In the genomic region with DNA sequence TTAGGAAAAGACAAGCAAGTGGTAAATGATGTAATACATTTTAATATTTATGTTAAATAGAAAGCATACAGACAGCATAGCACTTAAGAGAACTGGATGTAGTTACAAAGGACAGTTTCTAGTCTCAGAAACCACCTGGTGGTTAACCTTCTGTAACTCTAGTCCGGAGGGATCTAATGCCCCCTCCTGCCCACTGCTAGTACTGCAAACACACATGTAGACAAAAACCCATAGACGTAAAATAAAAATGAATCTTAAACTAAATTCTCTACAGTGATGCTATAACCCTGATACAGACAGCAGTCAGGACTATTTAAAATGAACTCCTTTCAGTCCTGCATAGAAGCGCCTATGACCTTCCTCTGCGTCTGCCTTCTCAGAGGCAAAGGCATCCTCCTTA, we compare ENCODE assay signal across 25 mouse cellular contexts. TPM values are rescaled to one million over a fixed set of nuclear protein-coding genes. Genes with fewer than 3 reads are reported as not detected.
DNase-seq lines count a peak whose midpoint lies in the region; ATAC-seq and TF ChIP-seq lines count a peak whose summit lies in the region.
"Had no signal": no experiment of that assay in that cellular context is flagged by ENCODE, and none has a peak within 500 bp of the region (broad histone marks: within the 10 kb centered on the region; RNA-seq: fewer than 3 reads in every experiment).

No protein-coding gene starts in this region.

- no peak overlapping the region for H3K27ac ChIP-seq in liver, postnatal 0 days (ENCODE audit: low read depth)
- H3K27ac ChIP-seq in CH12.LX (ENCODE audit: insufficient read depth, low read depth), result no peak overlapping the region
- no peak overlapping the region for H3K27ac ChIP-seq in hindbrain, postnatal 0 days
- no peak overlapping the region for H3K27ac ChIP-seq in midbrain, embryonic 10.5 days (replicated peaks)
- H3K27ac ChIP-seq: embryonic facial prominence, embryonic 12.5 days; forebrain, embryonic 13.5 days; heart, embryonic 15.5 days; left cerebral cortex, adult 2 months; liver, embryonic 12.5 days; lung, embryonic 15.5 days; macrophage; midbrain, embryonic 12.5 days; neural tube, embryonic 13.5 days had no signal

- in situ Hi-C loops in CH12.LX (cut with MboI; ENCODE audit: low pct_ligation_motif_present, low pct_unique_long_range_greater_than_20kb, low sequenced_read_pairs), result no loop called here

- DNase-seq in liver, postnatal 0 days, result no peak
- no peak for DNase-seq in liver
- DNase-seq in CH12.LX (ENCODE audit: extremely low read depth), result no peak
- peak; percentile 63 for DNase-seq in R1 (ENCODE audit: low read depth, low spot score)
- peak; percentile 8 for DNase-seq in thymus, postnatal 25 days
- no peak for DNase-seq in left cerebral cortex, adult 11 months (ENCODE audit: low spot score)
- no peak for DNase-seq in hindbrain, postnatal 0 days (ENCODE audit: low spot score)
- DNase-seq in midbrain, embryonic 10.5 days (ENCODE audit: low spot score), result no peak
- DNase-seq: adrenal gland, postnatal 10 days; cerebellum, adult 9-11 months; heart, adult 11 months; heart, postnatal 4 days; kidney, adult 18-20 months; kidney, postnatal 14 days; right cerebral cortex, adult 18-20 months had no signal

- no peak overlapping the region for H3K4me3 ChIP-seq in liver, postnatal 0 days (ENCODE audit: low read depth, low read length)
- H3K4me3 ChIP-seq in CH12.LX (replicated peaks in 1 of 3; ENCODE audit: low read depth in 2 of 3, low read length in 2 of 3, poor library complexity in 1 of 3), result no peak overlapping the region
- no peak overlapping the region for H3K4me3 ChIP-seq in hindbrain, postnatal 0 days (ENCODE audit: low read length)
- H3K4me3 ChIP-seq in midbrain, embryonic 10.5 days, result no peak overlapping the region
- H3K4me3 ChIP-seq: embryonic facial prominence, embryonic 12.5 days; erythroblast, embryonic 14.5 days; forebrain, embryonic 13.5 days; heart, embryonic 15.5 days; left cerebral cortex, adult 2 months; liver, embryonic 12.5 days; lung, embryonic 15.5 days; midbrain, embryonic 12.5 days; neural tube, embryonic 13.5 days had no signal

- ATAC-seq in liver, postnatal 0 days, result no peak
- ATAC-seq in hindbrain, postnatal 0 days, result no peak
- ATAC-seq: forebrain, embryonic 13.5 days; liver, embryonic 12.5 days had no signal

- H3K4me1 ChIP-seq in liver, postnatal 0 days (ENCODE audit: insufficient read depth), result no peaks in the 10 kb centered on the region
- H3K4me1 ChIP-seq in CH12.LX (ENCODE audit: control insufficient read depth in 1 of 2, insufficient read depth in 2 of 2), result no peaks in the 10 kb centered on the region
- no peaks in the 10 kb centered on the region for H3K4me1 ChIP-seq in hindbrain, postnatal 0 days (ENCODE audit: insufficient read depth, low read length)
- no peaks in the 10 kb centered on the region for H3K4me1 ChIP-seq in midbrain, embryonic 10.5 days
- H3K4me1 ChIP-seq: embryonic facial prominence, embryonic 12.5 days; forebrain, embryonic 13.5 days; heart, embryonic 15.5 days; liver, embryonic 12.5 days; lung, embryonic 15.5 days; midbrain, embryonic 12.5 days; neural tube, embryonic 13.5 days had no signal

- H3K36me3 ChIP-seq in liver, postnatal 0 days (replicated peaks; ENCODE audit: insufficient read depth, low read length), result no peaks in the 10 kb centered on the region
- peaks cover 0 to 61% of the 10 kb centered on the region in 2 experiments for H3K36me3 ChIP-seq in CH12.LX (replicated peaks in 1 of 2; ENCODE audit: control insufficient read depth in 1 of 2, insufficient read depth in 1 of 2, low read length in 1 of 2)
- H3K36me3 ChIP-seq in hindbrain, postnatal 0 days (ENCODE audit: insufficient read depth, low read length), result no peaks in the 10 kb centered on the region
- peaks cover 14% of the 10 kb centered on the region; the same call in 1 of the 2 replicates for H3K36me3 ChIP-seq in midbrain, embryonic 10.5 days
- H3K36me3 ChIP-seq: midbrain, embryonic 12.5 days had no signal

- peak; percentile 2; the same call in 1 of the 2 replicates for TF ChIP-seq RAD21 in CH12.LX (IDR thresholded peaks at IDR 0.05; ENCODE audit: low read depth, low read length)

- WGBS in liver, postnatal 0 days (ENCODE audit: insufficient replicate concordance), result 77% methylated on average over 4 of the region's 4 CpGs
- WGBS in hindbrain, postnatal 0 days, result 86% methylated on average over 4 of the region's 4 CpGs
- 91% methylated on average over 4 of the region's 4 CpGs for WGBS in midbrain, embryonic 10.5 days

- H3K4me2 ChIP-seq in liver, postnatal 0 days (ENCODE audit: low read depth, low read length), result no peak overlapping the region
- no peak overlapping the region for H3K4me2 ChIP-seq in CH12.LX (ENCODE audit: insufficient read depth, low read depth, poor library complexity, severe bottlenecking)
- H3K4me2 ChIP-seq in hindbrain, postnatal 0 days (ENCODE audit: low read depth, low read length), result no peak overlapping the region
- H3K4me2 ChIP-seq: embryonic facial prominence, embryonic 12.5 days; forebrain, embryonic 13.5 days; heart, embryonic 15.5 days; liver, embryonic 12.5 days; lung, embryonic 15.5 days; midbrain, embryonic 12.5 days; neural tube, embryonic 13.5 days had no signal

- no peak for TF ChIP-seq POLR2A in CH12.LX (IDR thresholded peaks at IDR 0.05; ENCODE audit: low read depth, low read length)

- dilution Hi-C loops in CH12.LX (cut with MboI; ENCODE audit: extremely low pct_ligation_motif_present, extremely low pct_unique_long_range_greater_than_20kb, low sequenced_read_pairs), result no loop called here

- no peaks in the 10 kb centered on the region for H3K79me2 ChIP-seq in CH12.LX (replicated peaks; ENCODE audit: control insufficient read depth, extremely low read depth, insufficient read depth, poor library complexity, severe bottlenecking)

- TF ChIP-seq CTCF in liver, postnatal 0 days (IDR thresholded peaks at IDR 0.05; ENCODE audit: low read depth), result 0 out of 2 replicates have a peak, but pooled peaks have one; percentile 17
- TF ChIP-seq CTCF in CH12.LX (conservative IDR thresholded peaks at IDR 0.05 in 1 of 2, IDR thresholded peaks at IDR 0.05 in 1 of 2; ENCODE audit: low read depth in 2 of 2, low read length in 2 of 2), result peak in 1 of 2 experiments; percentile 48; a peak in 2 of 4 replicates
- no peak for TF ChIP-seq CTCF in hindbrain, postnatal 0 days (IDR thresholded peaks at IDR 0.05; ENCODE audit: low read depth)

- TF ChIP-seq EP300 in liver, postnatal 0 days (IDR thresholded peaks at IDR 0.05; ENCODE audit: low read depth), result no peak
- no peak for TF ChIP-seq EP300 in CH12.LX (IDR thresholded peaks at IDR 0.05; ENCODE audit: low read length)

- no peak overlapping the region for H3K9ac ChIP-seq in liver, postnatal 0 days (replicated peaks)
- H3K9ac ChIP-seq in CH12.LX (ENCODE audit: insufficient read depth, low read depth), result no peak overlapping the region
- H3K9ac ChIP-seq in hindbrain, postnatal 0 days (replicated peaks; ENCODE audit: low read length), result no peak overlapping the region
- H3K9ac ChIP-seq: embryonic facial prominence, embryonic 12.5 days; forebrain, embryonic 13.5 days; heart, embryonic 15.5 days; liver, embryonic 12.5 days; lung, embryonic 15.5 days; midbrain, embryonic 12.5 days; neural tube, embryonic 13.5 days had no signal

- no peaks in the 10 kb centered on the region for H3K9me3 ChIP-seq in liver, postnatal 0 days (ENCODE audit: low read length)
- H3K9me3 ChIP-seq in CH12.LX (replicated peaks; ENCODE audit: low read length), result peaks cover 4% of the 10 kb centered on the region
- H3K9me3 ChIP-seq in hindbrain, postnatal 0 days (ENCODE audit: low read length), result no peaks in the 10 kb centered on the region
- H3K9me3 ChIP-seq in midbrain, embryonic 10.5 days (replicated peaks), result peaks cover 25% of the 10 kb centered on the region; the same call in 1 of the 2 replicates
- H3K9me3 ChIP-seq: heart, embryonic 15.5 days; liver, embryonic 12.5 days; lung, embryonic 15.5 days; midbrain, embryonic 12.5 days had no signal

- no peaks in the 10 kb centered on the region for H3K27me3 ChIP-seq in liver, postnatal 0 days (ENCODE audit: insufficient read depth, low read length)
- H3K27me3 ChIP-seq in CH12.LX (replicated peaks), result no peaks in the 10 kb centered on the region
- no peaks in the 10 kb centered on the region for H3K27me3 ChIP-seq in hindbrain, postnatal 0 days (ENCODE audit: insufficient read depth, low read length)
- no peaks in the 10 kb centered on the region for H3K27me3 ChIP-seq in midbrain, embryonic 10.5 days (ENCODE audit: low read depth, poor library complexity, severe bottlenecking)
- H3K27me3 ChIP-seq: embryonic facial prominence, embryonic 12.5 days; forebrain, embryonic 13.5 days; heart, embryonic 15.5 days; liver, embryonic 12.5 days; lung, embryonic 15.5 days; midbrain, embryonic 12.5 days; neural tube, embryonic 13.5 days had no signal

TF ChIP-seq in CH12.LX, 34 proteins besides CTCF, POLR2A, EP300 and RAD21:
- TF ChIP-seq MAZ (IDR thresholded peaks at IDR 0.05; ENCODE audit: low read depth, low read length) (no peak), HCFC1 (IDR thresholded peaks at IDR 0.05; ENCODE audit: low read depth, low read length) (no peak), CHD2 (IDR thresholded peaks at IDR 0.05; ENCODE audit: low read length) (no peak), MEF2A (IDR thresholded peaks at IDR 0.05; ENCODE audit: borderline replicate concordance, low read depth, low read length) (no peak), USF1 (IDR thresholded peaks at IDR 0.05; ENCODE audit: low read depth, low read length) (no peak), ZNF384 (IDR thresholded peaks at IDR 0.05; ENCODE audit: low read depth, low read length) (no peak), E2F4 (IDR thresholded peaks at IDR 0.05; ENCODE audit: insufficient replicate concordance, low read depth, low read length) (no peak), POLR2AphosphoS2 (IDR thresholded peaks at IDR 0.05; ENCODE audit: low read depth, low read length) (no peak), MAFK (IDR thresholded peaks at IDR 0.05; ENCODE audit: insufficient replicate concordance, low read length) (no peak), MYC (IDR thresholded peaks at IDR 0.05; ENCODE audit: low read depth, low read length) (no peak), TCF12 (IDR thresholded peaks at IDR 0.05; ENCODE audit: low read depth, low read length) (no peak), NELFE (IDR thresholded peaks at IDR 0.05; ENCODE audit: low read depth, low read length) (no peak), RCOR1 (conservative IDR thresholded peaks at IDR 0.05; ENCODE audit: low read depth, low read length) (no peak), CHD1 (IDR thresholded peaks at IDR 0.05; ENCODE audit: low read depth, low read length) (no peak)

RNA-seq across cellular contexts. Expression of a gene that starts 24.1 kb away (rescaled TPM):
- polyA plus RNA-seq in liver, postnatal 0 days (2015; fragmentation: Nextera tagmentation; extraction: Ambion mirVana), result 4.2 and 4.3 TPM in 2 replicates
- 10.4 and 14.1 TPM in 2 replicates for total RNA-seq in CH12.LX (2012; rRNA removed)
- total RNA-seq in CH12.LX (2014; rRNA removed), result 38.7 and 46.4 TPM in 2 replicates
- 15.6 and 17.7 TPM in 2 replicates for polyA plus RNA-seq in CH12.LX (2012; ENCODE audit: insufficient read length, low read depth)
- 3.8 and 6.2 TPM in 2 replicates for total RNA-seq in hindbrain, postnatal 0 days (2014; rRNA removed)
- 10.6 and 11.6 TPM in 2 replicates for polyA plus RNA-seq in hindbrain, postnatal 0 days (2015; fragmentation: Nextera tagmentation; extraction: Ambion mirVana)
- 12.3 and 14.3 TPM in 2 replicates for polyA plus RNA-seq in midbrain, embryonic 10.5 days (2016; fragmentation: Nextera tagmentation; extraction: Ambion mirVana)
- polyA plus RNA-seq: erythroblast, embryonic 14.5 days had no signal

Comparison
In these comparisons a context has a peak if more than half of its experiments do, and no peak if none do; other contexts are left out.
1. DNase-seq: peak in R1 (single experiment) and thymus, postnatal 25 days (single experiment); none in liver, postnatal 0 days (single experiment), liver (single experiment), CH12.LX (single experiment), left cerebral cortex, adult 11 months (single experiment), hindbrain, postnatal 0 days (single experiment) and midbrain, embryonic 10.5 days (single experiment).